Mouse (Mus musculus) granulocyte monocyte progenitor cell, adult 5-6 weeks (primary cell): Measurements from ENCODE around the gene Cap2. TPM values are rescaled to one million over a fixed set of nuclear protein-coding genes. Genes with fewer than 3 reads are reported as not detected.

Experiments
- ATAC-seq: replicated peaks from 2 replicates; pipeline ENCODE4 v1.8.0; 2016; ENCODE audit warnings: mild to moderate bottlenecking, moderate TSS enrichment, inconsistent platforms; ENCODE audit not compliant: poor library complexity, severe bottlenecking
- total RNA-seq, 2 experiments: library from RNA; stranded (forward) in 1 of 2; stranded (reverse) in 1 of 2; fragments of 200-712, 200-1000 nt in 1 of 2; fragments of >200 nt in 1 of 2; fragmentation: Nextera tagmentation in 1 of 2; gene quantifications; 2 replicates each; pipeline ENCODE4 v1.2.3; 2014 to 2017

The Cap2 gene
- total RNA-seq, 2 experiments from 2014 or later: not detected

DNA sequence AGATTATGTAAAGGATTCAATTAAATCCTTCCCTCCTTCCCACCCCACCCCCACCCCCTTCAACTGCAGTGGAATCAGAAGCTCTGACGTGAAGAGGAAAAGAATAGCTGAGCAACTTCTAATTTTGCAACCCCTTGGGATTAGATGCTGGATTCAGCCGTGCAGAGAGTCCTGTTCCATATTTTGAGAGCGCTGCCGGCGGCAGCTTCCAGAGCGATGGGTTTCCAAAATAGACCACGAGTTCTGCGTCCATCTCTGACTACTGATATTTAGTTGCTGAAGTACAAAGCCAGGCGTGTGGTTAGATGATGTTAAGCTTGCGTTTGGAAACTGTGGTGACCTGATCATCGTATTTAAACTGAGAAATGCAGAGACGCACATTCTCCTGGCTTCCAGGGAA is 22.1 kb downstream of the Cap2 start:
- no peak for ATAC-seq

DNA sequence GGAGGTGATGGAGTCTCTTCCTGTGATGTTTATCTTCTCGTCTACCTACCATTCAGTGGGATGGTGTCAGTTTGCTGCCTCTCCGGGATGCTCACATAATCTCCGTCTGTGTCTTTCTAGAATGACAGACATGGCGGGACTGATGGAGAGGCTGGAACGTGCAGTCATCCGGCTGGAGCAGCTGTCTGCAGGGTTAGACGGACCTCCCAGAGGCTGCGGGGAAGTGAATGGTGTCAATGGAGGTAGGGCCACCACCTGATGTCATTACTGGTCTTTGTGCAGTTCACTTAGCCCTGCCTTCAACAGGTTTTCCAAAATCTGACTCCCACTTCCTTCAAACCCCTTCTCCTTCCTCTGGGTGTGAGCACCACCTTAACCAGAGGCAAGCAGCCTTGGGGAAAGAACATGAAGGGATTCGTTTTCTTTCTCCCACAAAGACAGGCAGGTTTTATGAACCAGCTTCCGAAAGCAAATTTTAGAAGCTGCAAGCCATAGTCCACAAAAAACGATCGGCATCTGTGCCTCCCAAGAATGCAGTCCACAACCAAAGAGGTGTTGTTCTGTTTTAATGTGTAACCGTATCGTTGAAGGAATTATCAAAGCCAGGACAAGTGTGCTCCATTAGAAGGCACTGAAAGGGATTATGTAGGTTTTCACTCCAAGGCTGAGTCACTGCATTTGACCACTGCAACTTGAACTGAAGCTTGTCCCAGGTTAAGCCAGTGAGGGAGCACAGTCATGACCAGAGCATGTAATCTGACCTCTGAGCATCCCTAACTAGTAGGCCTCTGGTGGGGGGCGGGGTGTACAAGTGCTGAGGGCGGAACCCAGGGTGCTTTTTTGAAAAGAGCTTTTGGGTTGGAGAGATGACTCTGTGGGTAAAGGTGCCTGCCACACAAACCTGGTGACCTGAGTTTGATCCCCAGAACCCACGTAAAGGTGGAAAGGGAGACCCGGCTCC is 23.9 kb downstream of the Cap2 start:
- no peak for ATAC-seq

DNA sequence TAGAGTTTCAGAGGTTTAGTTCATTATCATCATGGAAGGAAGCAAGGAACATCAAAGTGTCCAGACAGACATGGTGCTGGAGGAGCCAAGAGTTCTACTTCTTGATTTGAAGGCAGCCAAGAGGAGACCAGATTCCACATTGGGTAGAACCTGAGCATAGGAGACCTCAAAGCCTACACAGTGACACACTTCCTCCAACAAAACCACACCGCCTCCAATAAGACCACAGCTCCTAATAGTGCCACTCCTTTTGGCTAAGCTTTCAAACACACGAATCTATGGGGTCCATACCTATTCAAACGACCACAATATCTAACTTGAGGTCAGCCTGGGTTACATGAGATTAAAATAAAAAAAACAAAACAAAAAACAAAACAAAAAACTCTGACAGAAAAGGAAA is 25.0 kb downstream of the Cap2 start:
- ATAC-seq: peak; percentile 37; the same call in 1 of the 2 replicates

DNA sequence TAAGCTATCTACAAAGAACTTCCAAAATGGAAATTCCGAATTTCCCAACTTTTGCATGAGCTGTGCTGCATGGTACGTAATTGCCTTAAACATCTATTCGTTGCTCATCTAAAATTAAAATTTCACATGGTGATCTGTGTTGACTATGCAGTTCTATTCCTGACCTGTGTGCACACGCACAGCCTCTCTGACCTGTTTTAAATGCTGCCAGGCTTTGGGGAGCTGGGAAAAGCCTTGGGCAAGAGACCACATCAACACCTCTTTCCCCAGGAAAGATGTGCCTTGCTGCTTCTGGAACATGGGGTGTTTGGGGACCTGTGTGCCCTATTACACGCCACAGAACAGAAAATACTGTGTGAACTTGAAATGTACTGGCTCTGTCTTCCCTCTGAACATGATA is 25.7 kb downstream of the Cap2 start:
- ATAC-seq: no peak

DNA sequence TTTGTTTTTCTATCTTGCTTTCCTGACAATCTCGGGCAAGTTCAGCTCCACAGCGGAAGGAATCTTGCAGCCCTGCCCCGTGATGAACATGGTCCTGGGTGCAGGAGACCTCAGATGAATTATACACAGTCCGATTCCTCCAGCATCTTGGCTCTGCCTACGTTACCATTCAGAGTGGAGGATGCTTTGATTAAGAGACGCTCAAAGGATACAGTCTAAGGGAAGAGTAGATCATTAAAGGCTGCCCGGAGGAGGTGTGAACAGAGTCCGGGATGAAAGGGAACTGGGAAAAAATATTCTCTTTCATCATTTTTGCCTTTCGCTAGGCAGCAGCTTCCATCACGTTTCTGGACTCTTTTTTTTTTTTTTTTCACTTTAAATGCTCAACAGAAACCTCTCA is 27.4 kb downstream of the Cap2 start:
- no peak for ATAC-seq

DNA sequence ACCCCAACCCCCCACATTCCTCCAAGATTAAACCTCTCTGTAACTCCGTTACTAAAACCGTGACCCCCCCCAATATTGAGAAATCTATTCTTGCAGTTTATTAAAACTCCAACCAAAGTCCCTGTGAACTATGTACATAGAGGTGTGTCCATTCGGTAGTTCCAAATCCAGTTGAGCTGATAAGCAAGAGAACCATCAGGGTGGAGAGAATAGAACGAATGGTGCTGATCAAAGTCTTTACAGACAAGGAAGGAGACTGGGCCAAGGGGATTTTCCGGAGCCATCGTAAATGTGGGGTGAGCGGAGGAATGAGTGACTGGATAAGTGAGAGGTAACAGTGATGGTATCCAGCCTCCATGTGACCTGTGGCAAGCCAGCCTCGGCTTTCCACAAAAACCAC is 28.9 kb downstream of the Cap2 start:
- no peak for ATAC-seq

DNA sequence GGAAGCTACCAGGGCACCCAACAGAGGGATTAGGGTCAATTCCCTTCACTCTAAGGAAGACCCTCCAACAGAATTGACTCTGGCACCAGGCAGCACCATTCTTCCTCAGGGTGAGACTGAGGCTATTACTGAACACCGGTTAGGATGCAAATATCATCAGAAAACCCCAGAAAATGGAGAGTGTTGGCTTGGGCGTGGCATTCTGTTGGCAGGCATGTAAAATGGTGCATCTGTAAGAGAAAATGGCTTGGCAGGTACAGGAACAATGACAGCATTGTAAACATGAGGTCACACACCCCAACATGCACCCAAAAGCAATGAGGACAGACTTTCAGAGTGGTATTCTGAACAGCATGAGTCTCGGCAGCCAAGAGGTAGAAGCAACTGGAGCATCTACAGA is 30.0 kb downstream of the Cap2 start:
- ATAC-seq: no peak

DNA sequence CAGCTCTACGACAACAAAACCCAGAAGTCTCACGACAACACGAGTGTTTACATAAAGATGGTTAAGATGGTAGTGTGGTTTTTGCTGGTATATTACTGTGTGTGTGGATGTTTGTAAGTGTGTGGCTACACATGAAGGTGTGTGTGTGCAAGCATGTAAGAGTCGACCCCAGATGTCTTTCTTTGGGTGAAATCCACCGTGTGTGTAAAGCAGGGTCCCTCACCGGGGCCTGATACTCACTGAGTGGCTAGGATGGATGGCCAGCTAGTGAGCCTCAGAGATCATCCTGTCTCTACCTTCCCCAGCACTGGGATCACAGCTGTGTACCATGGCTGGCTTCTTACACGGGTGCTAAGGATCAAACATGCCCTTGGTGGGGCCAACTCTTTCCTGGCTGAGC is 30.6 kb downstream of the Cap2 start:
- ATAC-seq: no peak

DNA sequence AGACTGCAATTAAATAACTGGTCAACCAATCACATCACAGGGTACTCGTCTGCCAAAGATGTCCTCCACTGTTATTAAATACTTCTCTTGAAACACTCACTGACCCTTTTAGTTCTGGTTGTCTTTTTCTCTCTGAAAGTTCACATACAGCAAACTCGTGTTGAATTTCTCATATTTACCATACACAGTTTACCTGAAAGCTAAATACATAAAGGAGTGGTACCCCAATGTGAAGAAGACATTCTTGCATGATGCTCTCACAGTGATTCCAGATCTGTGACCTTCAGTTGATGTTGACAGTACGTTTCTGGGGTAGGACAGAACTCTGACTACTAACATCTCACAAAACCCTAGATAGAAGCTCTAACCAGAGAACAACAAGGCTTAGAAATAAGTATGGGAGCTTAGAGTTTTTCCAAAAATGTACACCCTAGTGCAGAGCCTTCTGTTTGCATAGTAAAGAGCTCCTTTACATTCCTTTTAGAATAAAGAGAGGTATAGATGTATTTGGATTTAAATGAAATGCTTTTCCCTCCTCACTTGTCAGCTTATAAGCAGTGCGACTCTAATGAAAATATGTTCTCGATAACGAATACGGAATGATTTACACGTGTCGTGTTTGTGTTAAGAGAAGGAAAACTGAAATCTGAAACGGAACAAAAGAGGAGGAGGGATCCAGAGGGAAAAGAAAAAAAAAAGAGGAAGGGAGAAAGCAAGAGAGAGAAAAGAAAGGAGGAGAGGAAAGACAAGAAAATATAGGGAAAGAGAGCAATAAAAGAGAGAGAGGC is 31.9 kb downstream of the Cap2 start:
- no peak for ATAC-seq

DNA sequence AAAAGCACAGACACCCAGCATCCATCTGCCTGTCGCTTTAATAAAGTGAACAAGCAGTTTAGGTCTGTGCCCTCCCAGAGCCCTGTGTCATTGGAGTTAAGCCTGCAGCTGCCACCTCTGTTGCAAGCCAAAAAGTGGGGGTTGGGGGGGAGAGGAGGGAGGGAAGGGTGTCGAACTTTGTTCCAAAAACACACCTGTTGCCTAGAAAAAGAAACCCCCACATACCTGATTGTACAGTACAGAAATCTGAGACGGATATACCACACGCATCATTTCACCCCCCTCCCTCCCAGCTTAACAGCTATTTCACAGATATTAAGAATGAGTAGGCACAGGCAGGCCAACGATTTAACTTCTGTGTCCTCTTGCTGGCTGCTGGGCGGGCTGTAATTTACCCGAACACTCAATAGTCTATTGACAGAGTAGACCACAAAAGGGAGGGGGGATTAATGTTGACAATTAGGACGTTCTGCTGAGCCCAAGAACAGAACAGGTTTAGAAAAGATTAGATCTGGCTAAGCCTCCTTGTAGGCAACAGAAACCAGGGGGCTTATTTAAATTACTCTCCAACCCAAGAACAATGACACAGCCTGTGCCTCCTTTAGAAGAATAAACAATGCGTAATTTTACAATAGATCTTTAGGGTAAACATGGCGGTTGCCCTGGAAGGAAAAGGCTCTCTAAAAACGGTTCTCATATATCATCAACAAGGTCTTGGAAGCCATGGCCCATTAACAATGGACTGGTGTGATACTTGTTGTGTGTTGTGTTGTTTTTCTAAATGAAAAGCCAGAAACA is 32.7 kb downstream of the Cap2 start:
- ATAC-seq: no peak

DNA sequence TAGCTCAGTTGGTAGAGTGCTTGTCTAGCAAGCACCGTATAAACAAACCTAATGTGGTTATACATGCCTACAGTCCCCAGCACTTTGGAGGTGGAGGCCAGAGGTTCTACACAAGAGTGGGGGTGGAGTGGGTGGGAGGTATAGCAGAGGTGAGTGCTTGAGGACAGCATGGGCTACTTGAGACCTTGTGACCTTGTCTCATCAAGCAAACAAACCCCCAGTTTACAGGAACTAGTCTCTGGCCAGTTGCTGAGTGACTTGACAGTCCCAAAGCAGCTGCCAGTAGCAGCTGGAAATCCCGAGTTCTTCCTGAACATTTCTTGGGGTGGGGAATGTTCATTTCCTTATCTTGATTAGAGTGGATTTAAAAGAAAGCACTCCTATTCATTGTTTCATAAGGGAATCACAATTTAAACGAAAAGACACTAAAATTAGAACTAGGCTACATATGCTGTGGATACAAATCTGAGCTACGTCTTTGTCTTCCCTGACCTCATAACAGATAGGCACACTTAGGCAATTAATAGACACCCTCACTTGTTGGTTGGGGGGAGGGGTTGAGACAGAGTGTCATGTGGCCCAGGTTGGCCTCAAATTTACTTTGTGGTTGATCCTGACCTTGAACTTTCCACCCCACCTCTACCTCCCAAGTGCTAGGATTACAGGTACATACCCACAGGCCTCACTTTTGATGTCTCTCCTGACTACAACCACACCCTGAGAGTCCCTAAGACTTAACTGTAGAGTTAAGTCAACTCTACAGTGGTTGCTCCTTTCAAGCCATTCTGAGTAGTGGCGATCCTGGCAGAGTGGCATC is 33.5 kb downstream of the Cap2 start:
- no peak for ATAC-seq

DNA sequence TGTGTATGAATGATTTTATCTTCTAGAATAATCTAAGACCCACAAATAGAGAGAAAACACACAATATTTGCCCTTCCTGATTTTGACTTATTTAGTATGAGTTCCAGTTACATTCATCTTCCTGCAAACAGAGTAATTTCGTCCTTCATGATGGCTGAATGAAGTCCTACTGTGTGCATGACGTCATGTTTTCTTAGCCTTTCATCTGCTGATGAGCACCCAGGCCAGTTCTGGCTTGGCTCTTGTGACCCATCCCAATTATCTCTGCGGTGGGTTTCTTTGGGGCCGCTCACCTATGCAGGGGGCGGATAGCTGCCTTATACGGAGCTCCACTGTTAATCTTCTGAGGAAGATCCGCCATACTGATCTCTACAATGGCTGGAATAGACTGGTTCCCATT is 37.6 kb downstream of the Cap2 start:
- ATAC-seq: no peak

DNA sequence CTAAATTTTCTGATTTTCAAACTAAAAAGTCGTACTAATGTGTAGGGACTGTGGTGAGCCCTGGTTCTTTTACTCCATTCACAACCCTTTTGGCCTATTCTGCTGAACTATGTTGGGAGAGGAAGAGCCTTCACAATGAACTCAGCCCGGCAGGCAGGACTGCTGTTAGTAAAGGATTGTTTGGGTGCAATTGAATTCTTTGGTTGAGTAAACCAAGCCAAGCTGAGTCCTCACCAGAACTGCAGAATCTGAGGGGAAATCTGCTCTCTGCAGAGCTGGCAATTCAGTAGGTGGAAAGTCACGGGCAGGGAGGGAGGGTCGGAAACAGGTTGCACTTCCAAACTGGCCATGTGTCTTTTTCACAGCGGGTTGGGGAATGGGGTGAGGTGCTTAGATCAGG is 39.3 kb downstream of the Cap2 start:
- no peak for ATAC-seq

DNA sequence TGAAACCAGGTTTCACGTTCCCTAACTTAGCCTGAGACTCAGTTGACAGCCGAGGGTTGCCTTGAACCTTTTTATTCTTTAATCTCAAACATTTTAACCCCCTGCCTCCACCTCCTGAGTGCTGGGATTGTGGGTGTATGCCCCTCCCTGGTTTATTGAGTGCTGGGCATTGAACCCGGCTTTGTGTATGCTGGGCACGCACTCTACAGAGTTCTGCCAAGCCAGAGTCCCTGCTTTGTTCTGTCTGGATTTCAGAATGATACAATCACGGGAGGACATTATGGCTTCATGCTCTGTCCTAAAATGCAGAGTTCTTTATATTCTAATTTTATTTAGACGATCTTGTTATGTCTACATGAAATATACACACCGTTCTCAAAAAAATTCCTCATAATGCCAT is 41.1 kb downstream of the Cap2 start:
- no peak for ATAC-seq

DNA sequence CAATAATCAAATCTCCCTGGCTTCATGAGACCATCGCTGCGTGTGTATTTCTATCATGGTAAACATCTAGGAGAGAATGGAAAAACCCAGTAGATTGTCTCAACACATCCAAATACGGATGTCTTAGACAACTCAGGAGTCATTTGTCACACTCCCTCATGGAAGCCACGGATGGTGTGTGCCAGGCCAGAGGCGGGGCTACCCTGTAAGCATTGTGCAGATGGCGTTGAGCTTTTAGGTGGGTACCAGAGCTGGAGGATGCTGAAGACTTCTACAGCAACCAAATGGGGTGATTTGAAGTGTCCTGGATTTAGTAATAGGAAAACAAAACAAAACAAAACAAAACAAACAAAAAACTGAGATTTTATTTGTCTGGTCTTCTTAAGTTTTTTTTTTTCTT is 43.0 kb downstream of the Cap2 start:
- ATAC-seq: no peak

DNA sequence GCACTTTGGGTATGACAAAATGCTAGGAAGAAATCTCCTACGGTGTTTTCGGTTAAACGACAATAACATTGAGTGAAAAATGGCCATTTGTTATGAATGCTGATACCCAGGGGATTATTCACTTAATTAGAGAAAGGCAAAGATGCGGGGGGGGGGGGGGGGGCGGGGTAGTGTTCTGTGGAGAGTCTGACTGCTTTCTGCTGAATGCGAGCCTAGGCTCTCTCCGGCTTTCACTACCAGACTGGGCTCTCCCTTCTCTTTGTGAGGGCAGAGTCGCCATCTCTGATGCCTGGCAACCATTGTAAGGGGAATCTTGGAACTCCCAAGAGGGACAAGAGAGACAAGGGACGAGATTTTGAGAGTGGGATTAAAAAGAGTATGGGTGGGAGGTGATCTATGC is 43.4 kb downstream of the Cap2 start:
- ATAC-seq: no peak

DNA sequence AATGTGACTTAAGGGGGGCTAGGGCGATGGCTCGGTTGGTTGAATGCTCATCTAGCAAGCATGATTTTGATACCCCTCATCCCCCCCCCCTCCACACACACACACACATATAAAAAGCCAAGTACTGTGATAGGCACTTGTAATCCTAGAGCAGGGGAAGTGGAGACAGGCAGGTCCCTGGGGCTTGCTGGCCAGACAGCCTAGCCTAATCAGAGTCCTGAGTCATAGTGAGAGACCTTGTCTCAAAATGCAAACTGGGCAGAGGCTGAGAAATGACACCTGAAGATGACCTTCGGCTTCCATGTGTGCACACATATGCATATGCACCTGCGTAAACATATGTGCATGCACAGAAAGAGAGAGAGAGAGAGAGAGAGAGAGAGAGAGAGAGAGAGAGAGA is 45.2 kb downstream of the Cap2 start:
- ATAC-seq: no peak

DNA sequence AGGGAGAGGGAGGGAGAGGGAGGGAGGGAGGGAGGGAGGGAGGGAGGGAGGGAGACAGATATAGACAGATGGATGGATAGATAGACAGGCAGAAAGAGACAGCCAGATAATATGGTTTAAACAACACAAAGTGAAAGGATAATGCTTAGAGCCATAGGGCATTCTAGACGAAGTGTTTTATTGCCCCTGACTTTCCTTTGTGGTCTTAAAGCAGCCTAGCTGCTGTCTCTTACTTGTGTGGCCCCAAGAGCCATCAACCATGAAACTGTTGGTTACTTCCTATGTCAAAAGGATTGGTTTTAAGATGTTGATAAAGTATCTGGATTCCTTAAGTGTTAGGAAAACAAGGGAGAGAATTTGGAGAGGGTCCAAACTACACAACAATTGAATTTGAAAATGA is 45.6 kb downstream of the Cap2 start:
- no peak for ATAC-seq

DNA sequence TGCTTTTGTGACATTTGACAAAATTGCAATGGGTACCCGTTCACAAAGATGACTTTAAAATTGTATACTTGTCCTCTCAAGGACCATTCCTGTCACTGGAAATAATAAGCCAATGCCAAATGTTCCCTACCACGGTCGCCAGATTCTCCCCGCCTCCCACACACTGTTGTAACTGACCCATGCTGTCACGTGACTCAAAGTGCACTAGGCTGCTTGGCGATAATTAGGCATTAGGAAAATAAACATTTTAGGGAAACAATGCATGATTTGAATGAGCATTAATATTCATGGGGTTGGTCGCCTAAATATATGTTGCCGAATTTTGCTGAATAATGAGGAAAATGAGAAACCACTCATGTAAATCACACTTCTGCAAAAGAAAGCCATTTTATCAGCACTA is 46.5 kb downstream of the Cap2 start:
- ATAC-seq: no peak

DNA sequence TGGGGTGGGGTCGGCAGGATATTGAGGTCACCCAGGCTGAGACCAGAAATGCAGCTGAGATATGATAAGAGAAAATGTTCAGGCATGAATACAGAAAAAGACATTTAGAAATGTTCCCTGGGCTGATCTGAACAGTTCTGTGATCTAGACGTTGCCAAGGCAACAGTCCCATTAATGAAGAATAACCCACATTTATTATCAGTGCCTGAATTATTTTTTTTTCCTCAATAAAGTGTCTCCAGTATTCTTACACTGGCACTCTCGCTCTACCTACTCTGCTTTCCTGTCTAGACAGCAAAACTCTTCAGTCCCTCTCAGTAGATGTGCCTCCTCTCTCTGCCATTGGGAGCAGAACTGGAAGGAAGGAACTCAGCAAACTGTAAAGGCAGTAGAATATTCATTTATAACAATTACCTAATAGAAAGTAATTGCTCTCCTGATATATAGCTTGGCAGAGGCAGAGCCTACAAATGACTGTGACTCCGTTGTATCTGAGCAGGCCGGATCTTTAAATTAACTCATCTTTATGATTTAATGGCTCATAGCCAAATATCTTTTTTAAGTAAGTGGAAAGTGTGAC is 47.0 kb downstream of the Cap2 start:
- no peak for ATAC-seq
